Mouse (Mus musculus): ENCODE measurements around the gene Polq. TPM values are rescaled to one million over a fixed set of nuclear protein-coding genes. Genes with fewer than 3 reads are reported as not detected.
"Not testable (repeated sequence)": the region's sequence is repeated elsewhere in the genome, so short reads cannot be mapped to it uniquely, and the experiment has no call there.

The Polq gene
- polyA plus RNA-seq, 1 experiment from 2014 or later, result 12.8 TPM

DNA sequence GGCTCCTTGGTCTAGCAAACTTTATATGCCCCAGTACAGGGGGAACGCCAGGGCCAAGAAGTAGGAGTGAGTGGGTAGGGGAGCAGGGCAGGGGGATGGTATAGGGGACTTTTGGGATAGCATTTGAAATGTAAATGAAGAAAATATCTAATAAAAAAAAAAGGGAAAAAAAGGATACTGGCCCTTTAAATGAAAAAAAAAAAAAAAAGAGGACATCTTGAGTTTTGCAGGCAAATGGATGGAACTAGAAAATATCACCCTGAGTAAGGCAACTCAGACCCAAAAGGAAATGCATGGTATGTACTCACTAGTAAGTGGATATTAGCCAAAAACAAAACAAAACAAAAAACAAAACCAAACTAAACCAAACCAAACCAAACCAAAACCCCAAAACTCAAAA is 113.6 kb downstream of the Polq start:
- WGBS, result 91% methylated on average over 1 of the region's 1 CpGs
- not testable (repeated sequence) for H3K4me3 ChIP-seq (ENCODE audit: low read depth, low read length); H3K36me3 ChIP-seq (ENCODE audit: control insufficient read depth, insufficient read depth, low read length); ATAC-seq (ENCODE audit: insufficient number of reproducible peaks, low FRiP score, low TSS enrichment, low read depth); H3K4me1 ChIP-seq (ENCODE audit: control insufficient read depth, insufficient read depth, low read length); H3K9me3 ChIP-seq (ENCODE audit: control insufficient read depth, low read length); DNase-seq (ENCODE audit: low spot score); H3K27ac ChIP-seq (replicated peaks; ENCODE audit: low read depth, low read length); H3K4me2 ChIP-seq (ENCODE audit: low read depth, severe bottlenecking); H3K9ac ChIP-seq (ENCODE audit: low read length); H3K27me3 ChIP-seq (ENCODE audit: control insufficient read depth, insufficient read depth, low read length)

Other genes with a start within 250 kb of the Polq start
- gene Slc15a2, start 226.8 kb upstream of the Polq start, polyA plus RNA-seq (2014; fragmentation: Nextera tagmentation; extraction: Ambion mirVana), result 2.1 and 3.6 TPM in 2 replicates
- gene Iqcb1, start 183.4 kb upstream of the Polq start, polyA plus RNA-seq (2014; fragmentation: Nextera tagmentation; extraction: Ambion mirVana), result 81.3 and 85.8 TPM in 2 replicates
- 1.8 and 2.4 TPM in 2 replicates for gene Eaf2, start 136.8 kb upstream of the Polq start, polyA plus RNA-seq (2014; fragmentation: Nextera tagmentation; extraction: Ambion mirVana)
- gene Golgb1, start 136.6 kb upstream of the Polq start, polyA plus RNA-seq (2014; fragmentation: Nextera tagmentation; extraction: Ambion mirVana), result 77.3 and 86.6 TPM in 2 replicates
- gene Hcls1, start 76.8 kb upstream of the Polq start, polyA plus RNA-seq (2014; fragmentation: Nextera tagmentation; extraction: Ambion mirVana), result 1.0 and 1.2 TPM in 2 replicates
- 0.05 and 0.92 TPM in 2 replicates for gene Fbxo40, start 21.3 kb upstream of the Polq start, polyA plus RNA-seq (2014; fragmentation: Nextera tagmentation; extraction: Ambion mirVana)